ENCODE assay signal across 8 mouse cellular contexts in the genomic region with DNA sequence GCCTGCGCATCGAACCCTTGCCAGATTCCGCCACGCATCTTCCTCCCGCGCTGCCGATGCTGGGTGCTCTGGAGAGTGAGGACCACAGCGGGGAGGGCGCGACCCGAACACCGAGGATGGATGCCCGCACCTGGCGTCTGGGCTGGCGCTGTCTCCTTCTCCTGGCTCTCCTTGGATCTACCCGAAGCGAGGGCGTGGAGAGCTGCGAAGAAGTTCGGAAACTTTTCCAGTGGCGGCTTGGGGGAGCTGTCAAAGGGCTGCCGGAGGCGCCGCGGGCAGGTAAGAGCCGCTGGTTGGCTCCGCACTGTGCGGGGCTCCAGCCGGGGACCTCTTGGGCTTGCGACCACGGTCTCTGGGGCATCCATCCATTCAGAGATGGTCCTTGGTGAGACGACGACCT. TPM values are rescaled to one million over a fixed set of nuclear protein-coding genes. Genes with fewer than 3 reads are reported as not detected.
DNase-seq lines count a peak whose midpoint lies in the region; ATAC-seq lines count a peak whose summit lies in the region.

No protein-coding gene starts in this region.

- under 1% methylated on average over 33 of the region's 33 CpGs for WGBS in heart, embryonic 10.5 days
- 0% methylated on average over 33 of the region's 33 CpGs for WGBS in forebrain, embryonic 15.5 days
- WGBS in midbrain, embryonic 15.5 days, result under 1% methylated on average over 33 of the region's 33 CpGs

- H3K4me2 ChIP-seq in forebrain, embryonic 15.5 days (replicated peaks), result peak overlapping the region; percentile 95
- peak overlapping the region; percentile 76 for H3K4me2 ChIP-seq in midbrain, embryonic 15.5 days

- H3K27me3 ChIP-seq in heart, embryonic 10.5 days (ENCODE audit: insufficient read depth, poor library complexity, severe bottlenecking), result peaks cover 53% of the 10 kb centered on the region
- peaks cover 30% of the 10 kb centered on the region for H3K27me3 ChIP-seq in forebrain, embryonic 15.5 days
- peaks cover 34% of the 10 kb centered on the region for H3K27me3 ChIP-seq in midbrain, embryonic 15.5 days (replicated peaks)

- H3K36me3 ChIP-seq in heart, embryonic 10.5 days, result no peaks in the 10 kb centered on the region
- no peaks in the 10 kb centered on the region for H3K36me3 ChIP-seq in forebrain, embryonic 15.5 days
- no peaks in the 10 kb centered on the region for H3K36me3 ChIP-seq in midbrain, embryonic 15.5 days (replicated peaks)

- no peaks in the 10 kb centered on the region for H3K9me3 ChIP-seq in heart, embryonic 10.5 days
- no peaks in the 10 kb centered on the region for H3K9me3 ChIP-seq in forebrain, embryonic 15.5 days
- H3K9me3 ChIP-seq in midbrain, embryonic 15.5 days, result no peaks in the 10 kb centered on the region

- ATAC-seq in forebrain, embryonic 15.5 days (replicated peaks), result no peak
- ATAC-seq in midbrain, embryonic 15.5 days (replicated peaks), result no peak; the same call in 1 of the 2 replicates
- ATAC-seq in inflammation-experienced regulatory T-cells, adult 6 months, result no peak

- H3K4me1 ChIP-seq in heart, embryonic 10.5 days, result peaks cover 8% of the 10 kb centered on the region; the same call in 1 of the 2 replicates
- peaks cover 11% of the 10 kb centered on the region; the same call in 1 of the 2 replicates for H3K4me1 ChIP-seq in forebrain, embryonic 15.5 days
- H3K4me1 ChIP-seq in midbrain, embryonic 15.5 days, result peaks cover 12% of the 10 kb centered on the region

- H3K4me3 ChIP-seq in heart, embryonic 10.5 days, result peak overlapping the region; percentile 80
- peak overlapping the region; percentile 72 for H3K4me3 ChIP-seq in forebrain, embryonic 15.5 days
- peak overlapping the region; percentile 80 for H3K4me3 ChIP-seq in midbrain, embryonic 15.5 days

- H3K27ac ChIP-seq in heart, embryonic 10.5 days, result peak overlapping the region; percentile 47; the same call in 1 of the 2 replicates
- H3K27ac ChIP-seq in forebrain, embryonic 15.5 days (replicated peaks), result no peak overlapping the region
- no peak overlapping the region for H3K27ac ChIP-seq in midbrain, embryonic 15.5 days

- no peak for DNase-seq in heart, embryonic 10.5 days (ENCODE audit: low spot score)
- no peak for DNase-seq in heart, postnatal 4 days
- peak; percentile 52 for DNase-seq in R1 (ENCODE audit: low read depth, low spot score)
- DNase-seq in kidney, postnatal 36 days, result peak; percentile 2 to 40
- DNase-seq in layer of hippocampus, adult 8-10 months (ENCODE audit: low spot score in 2 of 2), result no peak

- peak overlapping the region; percentile 60 for H3K9ac ChIP-seq in forebrain, embryonic 15.5 days (replicated peaks)
- peak overlapping the region; percentile 56 for H3K9ac ChIP-seq in midbrain, embryonic 15.5 days

RNA-seq across cellular contexts. Expression of a gene that starts 0.5 kb away (rescaled TPM):
- 0.50 and 0.63 TPM in 2 replicates for polyA plus RNA-seq in heart, embryonic 10.5 days (2016; fragmentation: Nextera tagmentation; extraction: Ambion mirVana)
- total RNA-seq in heart, postnatal 4 days (2021), result not detected
- 1.7 and 2.1 TPM in 2 replicates for polyA plus RNA-seq in forebrain, embryonic 15.5 days (2015; fragmentation: Nextera tagmentation; extraction: Ambion mirVana)
- 5.4 and 7.2 TPM in 2 replicates for polyA plus RNA-seq in midbrain, embryonic 15.5 days (2015; fragmentation: Nextera tagmentation; extraction: Ambion mirVana)
- total RNA-seq in layer of hippocampus, adult 8-10 months (2022), result 10 to 100 TPM; 33.3 to 43.9 (median 38.7) TPM
- polyA plus RNA-seq in inflammation-experienced regulatory T-cells, adult 6 months (2017; shearing (Covaris generic)), result not detected

Comparison
In these comparisons a context has a peak if more than half of its experiments do, and no peak if none do; other contexts are left out.
1. DNase-seq: peak in R1 (single experiment) and kidney, postnatal 36 days (2 of 2); none in heart, embryonic 10.5 days (single experiment), heart, postnatal 4 days (single experiment) and layer of hippocampus, adult 8-10 months (0 of 2).
2. Peak in every context shown above with its lines, with median percentiles within 50 percentile points of each other: H3K4me3 ChIP-seq.